Mouse (Mus musculus) A20 (cell line): ENCODE measurements at regions not wholly inside any gene's neighbourhood (a gene's known extent, or its start where the extent isn't known, plus 50 kb on each side); places are given as distances from the start of the nearest gene placed in this dataset.

Experiments
- DNase-seq: peaks from one replicate; pipeline ENCODE4 v3.0.0-alpha.2; 2011; ENCODE audit warnings: low read depth, low spot score

DNA sequence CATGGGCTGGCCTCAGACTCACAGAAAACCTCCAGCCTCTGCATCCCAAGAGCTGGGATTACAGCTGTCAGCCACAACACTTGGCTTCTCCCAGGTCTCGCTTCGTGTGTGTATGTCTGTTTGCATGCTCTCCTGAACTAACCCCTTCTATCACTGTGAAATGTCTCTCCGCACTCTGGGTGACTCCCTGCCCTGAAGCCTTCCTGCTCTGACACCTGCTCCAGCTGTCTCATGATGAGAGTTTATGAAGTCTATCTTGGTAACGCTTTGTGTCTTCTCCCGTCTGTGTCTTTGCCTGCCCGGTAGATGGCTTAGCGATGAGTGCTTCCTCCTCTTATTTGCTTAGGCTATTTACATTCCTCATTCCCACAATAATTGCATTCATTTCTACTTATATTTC is 133.0 kb downstream of the Ndufa10 start:
- no peak for DNase-seq

DNA sequence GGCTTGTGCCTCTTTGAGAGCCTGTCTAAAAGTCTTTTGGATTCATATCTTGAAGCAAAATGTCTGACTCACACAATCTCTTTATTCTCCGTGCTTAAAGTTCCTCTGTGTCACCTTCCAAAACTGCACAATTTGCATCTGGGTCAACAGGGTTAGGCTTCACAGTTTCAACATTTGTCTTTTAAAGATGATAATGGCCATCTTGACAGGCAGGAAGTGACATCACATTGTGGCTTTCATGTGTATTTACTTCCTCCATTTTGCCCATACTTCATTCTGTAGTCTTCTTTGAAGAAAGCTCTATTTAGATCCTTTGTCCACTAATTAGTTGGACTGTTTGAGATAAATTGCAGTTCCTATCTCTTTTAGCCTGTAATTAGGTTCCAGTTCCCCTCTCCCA is 135.1 kb downstream of the Ndufa10 start:
- DNase-seq = no peak

DNA sequence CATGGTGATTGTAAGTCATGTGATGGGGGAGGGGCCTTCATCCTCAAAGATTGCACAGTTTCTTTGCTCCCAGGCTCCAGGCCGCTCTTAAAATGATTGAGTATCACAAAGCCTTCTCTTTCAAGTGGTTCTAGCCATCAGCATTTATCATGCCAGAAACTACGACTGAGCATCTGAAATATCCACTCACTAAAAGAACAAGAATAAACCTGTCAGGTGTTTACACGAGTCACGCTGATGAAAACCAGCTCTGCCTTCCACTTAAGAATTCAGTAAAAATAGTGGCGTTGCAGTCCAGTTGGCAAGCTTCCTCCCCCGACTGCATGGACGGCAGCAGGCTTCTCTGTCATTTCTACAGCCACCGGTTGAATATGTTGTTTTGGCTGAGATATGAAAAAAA is 136.2 kb downstream of the Ndufa10 start:
- DNase-seq = no peak

DNA sequence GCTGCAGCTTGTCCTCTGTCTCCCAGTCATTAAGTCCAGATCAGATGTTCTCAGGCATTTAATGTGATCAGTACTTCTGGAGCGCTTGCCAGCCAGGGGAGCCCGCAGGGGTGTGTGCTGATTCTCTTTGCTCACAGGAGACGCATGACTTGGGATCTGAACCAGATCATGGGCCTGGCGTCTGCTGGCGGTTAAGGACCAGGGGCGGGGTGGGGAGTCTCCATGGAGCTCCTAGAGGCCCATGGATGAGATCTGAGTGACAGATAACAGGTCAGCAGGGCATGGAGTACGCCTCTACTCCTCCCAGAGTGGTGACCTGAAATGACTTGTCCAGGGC is 136.7 kb upstream of the Hdac4 start:
- DNase-seq = no peak

DNA sequence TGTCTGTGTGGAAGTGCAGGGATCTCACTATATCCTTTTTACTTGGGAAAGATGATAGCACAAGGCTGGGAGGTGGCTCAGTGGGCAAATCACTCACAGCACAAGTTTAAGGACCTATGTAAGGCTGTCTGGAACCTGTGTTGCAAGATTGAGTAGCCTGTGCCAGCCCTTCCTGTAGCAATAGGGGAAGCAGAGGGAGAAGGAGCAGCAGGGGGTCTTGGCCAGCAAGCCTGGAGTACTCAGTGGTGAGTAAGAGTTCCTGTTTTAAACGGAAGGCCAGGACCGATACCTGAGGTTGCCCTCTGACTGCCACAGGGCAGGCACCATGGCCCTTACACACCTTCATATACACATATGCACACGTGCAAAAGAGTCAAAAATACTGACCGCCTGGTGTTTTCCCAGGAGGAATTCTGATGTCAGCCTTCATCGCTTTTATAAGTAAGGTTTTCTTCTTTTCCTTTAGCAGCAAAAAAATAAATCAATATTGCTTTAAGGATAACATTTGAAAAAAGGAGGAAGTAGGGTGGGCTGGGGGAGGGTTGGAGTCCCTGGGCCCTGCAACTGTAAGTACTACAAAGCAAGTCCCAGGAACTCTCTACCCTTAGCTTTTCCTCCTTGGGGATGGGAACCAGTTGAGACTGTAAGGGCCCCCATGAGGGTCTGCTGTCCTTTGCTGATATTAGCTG is 136.2 kb upstream of the Hdac4 start:
- DNase-seq = no peak

DNA sequence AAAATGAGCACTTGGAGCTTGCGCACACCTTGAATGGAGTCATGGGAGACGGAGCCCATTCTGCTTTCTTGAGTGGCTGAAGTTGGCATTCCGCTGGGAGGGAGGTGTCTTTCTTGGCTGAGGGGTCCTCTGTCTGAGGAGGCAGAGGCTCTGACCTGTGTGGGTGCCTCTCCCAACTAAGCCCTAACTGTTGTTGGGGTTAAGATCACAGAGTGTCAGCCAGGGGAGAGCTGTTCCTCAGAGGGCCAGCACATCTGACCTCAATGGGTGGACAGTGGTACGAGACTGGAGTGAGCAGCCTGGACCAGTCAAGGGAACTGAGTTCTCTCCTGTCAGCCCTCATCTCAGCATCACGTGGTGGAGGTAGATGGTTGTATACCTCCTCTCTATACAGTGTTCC is 134.7 kb upstream of the Hdac4 start:
- no peak for DNase-seq

DNA sequence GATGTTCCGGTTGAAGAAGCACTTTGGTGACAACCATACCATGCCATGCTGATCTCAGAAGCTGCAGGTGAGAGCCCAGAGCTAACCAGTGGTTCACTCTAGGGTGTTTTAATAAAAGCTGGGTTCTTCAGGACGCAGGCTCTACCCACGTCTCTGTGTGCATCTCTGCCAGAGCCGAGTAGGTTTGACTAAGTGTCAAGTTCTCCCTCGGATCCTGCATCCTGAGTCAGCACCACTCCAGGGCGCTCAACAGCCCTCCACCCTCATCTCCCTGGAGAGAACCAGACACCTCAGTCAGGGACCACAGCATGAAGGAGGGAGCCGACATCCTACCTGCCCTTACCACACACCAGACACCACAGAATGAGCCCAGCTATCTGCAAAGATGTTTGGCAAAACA is 134.0 kb upstream of the Hdac4 start:
- no peak for DNase-seq

DNA sequence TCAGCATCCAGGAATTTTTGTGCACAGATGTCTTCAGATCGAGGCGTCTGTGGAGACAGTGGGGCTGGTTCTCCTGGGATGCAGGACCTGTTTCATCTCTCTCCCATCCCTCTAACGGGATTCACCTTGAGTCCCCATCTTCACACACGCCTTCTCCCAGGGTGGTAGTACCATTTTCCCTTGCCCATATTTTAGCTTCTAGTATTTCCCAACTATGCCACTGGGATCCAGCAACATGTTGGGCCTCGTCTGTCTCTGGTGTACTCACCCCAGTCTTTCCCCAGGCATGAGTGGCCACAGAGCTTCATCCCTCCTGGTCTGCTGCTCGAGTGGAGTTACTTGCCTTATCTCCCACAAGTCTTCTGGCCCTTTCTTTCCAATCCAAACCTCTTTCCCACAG is 131.6 kb upstream of the Hdac4 start:
- no peak for DNase-seq

DNA sequence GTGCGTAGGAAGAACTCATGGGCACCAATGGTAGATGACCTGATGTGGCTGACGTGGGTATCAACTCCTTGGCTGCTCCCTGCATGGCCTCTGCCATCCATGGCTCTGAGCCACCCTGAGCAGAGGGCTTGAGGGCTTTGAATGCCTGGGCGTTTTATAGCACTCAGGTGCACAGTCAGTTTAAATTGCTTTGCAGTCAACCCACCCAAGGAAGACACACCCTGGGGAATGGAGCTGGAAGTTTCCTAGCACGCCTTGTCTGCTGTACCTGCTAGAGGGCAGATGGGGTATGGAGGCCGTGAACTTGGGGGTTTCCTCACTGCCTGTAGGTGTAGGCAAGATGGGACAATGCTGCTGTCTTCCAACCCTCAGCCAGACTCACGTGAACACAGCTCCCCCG is 129.8 kb upstream of the Hdac4 start:
- DNase-seq = no peak

DNA sequence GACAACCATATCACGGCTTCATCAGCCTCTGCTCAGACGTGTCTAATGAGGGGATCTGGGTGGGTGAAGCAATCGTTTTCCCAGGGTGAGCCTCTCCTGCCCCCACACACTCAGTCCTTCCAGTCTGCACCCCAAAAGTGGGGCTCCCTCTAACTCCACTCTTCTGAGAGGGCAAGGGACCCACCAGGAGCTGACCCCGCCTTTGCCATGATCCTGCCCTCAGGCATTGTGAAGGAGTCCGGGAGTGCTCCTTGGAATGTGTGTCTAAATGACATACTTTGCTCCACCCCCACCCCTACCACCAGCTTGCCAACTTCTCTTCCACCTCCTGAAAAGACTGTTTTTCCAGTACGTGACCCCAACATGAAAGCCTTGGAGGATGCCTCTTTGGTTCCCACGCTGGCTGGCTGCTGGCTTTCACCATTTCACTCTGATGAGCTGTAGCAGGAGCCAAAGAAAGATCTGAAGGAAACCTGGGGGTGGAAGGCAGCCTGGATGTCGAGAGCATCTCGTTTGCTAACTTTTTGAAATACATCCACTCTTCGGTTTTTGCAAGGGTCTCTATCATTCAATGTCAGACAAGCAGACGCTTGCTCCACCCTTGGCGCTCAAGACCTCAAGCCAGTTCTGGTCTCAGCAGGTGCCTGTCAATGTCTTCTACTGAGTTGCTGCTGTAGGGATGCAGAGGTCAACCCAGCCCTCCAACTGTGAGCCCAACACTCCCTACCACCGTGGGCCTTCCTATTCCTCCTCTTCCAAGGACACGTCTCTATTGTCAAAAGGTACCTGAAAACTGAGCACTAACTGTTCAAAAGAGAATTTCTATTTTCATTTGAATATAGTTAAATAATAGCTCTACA is 128.8 kb upstream of the Hdac4 start:
- DNase-seq = no peak

DNA sequence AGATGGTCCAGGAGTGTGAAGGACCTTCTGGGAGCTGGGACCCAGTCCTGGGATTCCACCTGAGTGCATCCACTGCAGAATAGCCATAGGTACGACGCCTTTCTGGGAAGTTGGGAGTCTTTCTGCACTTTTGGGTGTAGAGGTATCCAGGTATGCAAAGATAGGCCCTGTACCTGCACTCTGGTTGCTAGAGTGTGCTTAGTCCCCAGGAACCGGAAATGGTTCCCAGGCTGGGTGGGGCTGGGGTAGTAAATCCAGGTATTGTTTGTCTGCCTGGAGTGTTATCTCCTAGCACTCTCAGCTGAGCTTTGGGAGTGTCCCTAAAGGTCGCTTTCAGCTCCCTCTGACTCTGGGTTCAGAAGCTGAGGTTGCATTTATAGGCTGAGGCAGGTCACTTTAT is 121.6 kb upstream of the Hdac4 start:
- no peak for DNase-seq

DNA sequence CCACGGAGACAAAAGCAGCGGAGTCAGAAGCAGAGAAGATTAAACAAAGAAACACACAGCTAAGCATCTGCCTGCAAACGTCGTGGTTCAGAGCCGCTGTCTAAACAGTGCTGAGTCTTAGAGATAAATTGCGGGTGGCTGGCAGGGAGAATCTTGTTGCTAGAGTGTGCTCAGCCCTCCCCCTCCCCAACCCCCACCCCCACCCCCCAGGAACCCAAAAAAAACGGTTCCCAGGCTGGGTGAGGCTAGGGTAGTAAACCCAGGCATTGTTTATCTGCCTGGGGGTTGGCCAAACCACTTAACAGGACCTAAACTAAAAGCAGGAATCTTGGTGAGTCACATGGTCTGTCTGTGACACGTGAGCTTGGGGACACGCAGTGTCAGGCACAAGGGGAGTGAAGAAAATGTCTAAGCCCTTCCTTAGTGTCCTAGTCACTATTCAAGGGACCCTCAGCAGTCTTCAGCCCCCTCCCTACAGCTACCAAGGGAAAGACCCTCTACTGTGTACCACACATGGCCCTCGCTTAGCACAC is 120.8 kb upstream of the Hdac4 start:
- no peak for DNase-seq

DNA sequence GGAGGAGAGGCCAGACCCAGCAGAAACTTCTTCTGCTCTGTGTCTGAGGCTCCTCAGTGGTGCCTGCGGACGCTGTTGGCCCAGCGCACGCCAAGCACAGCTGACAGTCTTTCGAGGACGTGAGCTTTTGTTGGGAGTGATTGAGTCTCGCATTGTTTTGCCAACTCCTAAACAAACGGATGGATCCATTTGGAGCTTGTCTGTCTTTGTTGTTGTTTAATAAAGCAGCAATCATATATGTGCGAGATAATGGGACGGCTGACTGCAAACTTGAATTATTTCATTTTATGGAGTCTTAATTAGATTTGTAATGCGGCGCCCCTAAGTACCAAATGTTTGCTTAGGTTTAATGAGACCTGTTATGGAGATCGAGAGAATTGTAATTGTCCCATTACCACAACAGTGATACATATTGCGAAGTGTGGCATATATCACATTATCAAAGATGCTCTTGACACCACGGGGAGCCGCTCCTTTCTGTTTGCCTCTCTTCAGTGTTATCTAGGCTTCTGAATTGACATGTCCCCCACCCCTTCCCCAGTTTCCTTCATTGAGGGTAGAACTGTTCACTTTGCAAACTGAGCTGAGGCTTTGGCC is 117.6 kb upstream of the Hdac4 start:
- no peak for DNase-seq

DNA sequence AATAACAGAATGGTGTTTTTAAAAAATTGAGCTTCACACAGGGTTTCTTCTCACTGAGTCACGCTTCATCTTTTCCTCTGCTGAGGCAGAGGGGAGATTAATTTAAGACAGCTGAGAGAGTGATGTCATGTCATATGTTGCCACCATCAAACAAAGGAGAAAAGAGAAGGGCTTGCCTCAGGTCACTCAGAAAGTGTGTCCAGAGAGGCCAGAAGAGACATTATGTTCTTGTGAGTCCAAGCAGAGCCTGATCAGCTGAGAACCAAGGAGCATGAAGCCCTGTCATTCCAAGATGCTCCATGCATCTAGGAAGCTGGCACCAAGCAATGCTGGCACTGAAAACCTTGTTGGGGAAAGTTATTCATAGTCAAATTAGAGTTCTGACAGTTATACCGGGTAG is 114.4 kb upstream of the Hdac4 start:
- DNase-seq = no peak

DNA sequence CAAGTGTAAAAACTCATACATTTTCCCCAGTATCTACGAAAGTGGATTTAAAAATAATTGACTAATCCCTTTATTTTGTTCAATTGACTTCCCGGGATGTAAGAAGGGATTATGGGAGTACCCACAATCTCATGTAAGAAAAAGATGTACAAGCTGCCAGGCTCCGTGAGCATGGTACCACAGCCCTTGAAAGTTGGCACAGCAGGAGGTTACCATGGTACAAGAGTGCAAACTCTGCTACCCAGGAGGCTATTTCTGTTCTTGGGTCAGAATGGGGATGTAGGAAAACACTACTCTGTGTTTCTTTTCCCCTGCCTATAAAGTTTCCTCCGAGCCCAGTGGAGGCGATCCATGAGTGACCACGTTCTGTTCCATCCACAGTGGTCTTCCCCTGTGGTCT is 113.9 kb upstream of the Hdac4 start:
- no peak for DNase-seq

DNA sequence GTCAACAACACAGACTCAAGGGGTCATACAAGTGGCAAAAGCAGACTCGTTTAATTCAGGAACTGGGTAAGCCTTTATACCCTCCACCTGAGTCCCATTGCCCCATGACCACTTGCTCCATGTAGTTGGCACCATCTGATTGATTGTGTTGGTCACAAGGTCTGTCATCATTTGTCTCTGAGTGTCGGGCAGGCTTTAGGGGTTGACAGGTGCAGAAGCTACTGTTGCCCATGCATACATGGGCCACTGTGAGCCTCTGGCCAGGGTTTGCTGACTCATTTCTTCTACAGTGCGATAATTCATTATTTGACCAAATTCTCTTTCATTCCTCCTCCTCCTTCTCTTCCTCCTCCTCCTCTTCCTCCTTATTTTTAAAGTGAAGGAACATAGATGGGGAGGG is 113.0 kb upstream of the Hdac4 start:
- DNase-seq = no peak

DNA sequence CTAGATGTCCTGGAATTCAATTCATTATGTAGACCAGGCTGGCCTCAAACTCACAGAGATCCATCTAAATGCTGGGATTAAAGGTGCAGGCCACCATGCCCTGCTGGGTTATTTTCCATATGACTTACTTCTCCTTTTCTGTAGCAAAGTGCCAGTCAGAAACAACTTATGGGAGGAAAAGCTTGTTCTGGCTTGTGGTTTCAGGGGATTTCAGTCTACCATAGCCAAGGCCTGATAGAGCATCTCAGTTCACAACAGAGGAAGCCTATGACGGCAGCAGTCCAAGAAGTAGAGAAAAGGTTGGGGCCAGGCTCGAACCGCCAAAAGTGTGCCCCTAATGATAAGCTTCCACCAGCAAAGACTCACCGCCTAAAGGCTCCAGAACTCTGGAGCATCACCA is 110.5 kb upstream of the Hdac4 start:
- no peak for DNase-seq

DNA sequence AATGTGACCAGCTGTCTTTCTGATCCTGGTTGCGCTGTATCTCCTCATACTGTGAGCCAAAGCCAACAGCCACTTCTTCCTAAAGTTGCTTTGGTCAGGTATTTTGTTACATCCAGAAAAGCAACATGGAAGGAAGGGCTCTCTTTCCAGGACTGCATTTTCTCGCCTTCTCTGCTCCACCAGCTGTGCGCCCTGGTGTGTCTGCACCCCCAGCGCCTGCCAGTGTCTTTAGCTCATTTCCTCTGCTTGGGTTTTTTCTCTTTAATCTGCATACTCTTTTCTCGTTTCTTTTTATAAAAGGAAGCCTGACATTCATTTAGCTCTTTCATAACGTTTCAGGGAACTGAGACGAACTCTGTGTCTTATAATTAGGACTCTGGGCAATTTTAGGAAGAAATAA is 103.5 kb upstream of the Hdac4 start:
- no peak for DNase-seq

DNA sequence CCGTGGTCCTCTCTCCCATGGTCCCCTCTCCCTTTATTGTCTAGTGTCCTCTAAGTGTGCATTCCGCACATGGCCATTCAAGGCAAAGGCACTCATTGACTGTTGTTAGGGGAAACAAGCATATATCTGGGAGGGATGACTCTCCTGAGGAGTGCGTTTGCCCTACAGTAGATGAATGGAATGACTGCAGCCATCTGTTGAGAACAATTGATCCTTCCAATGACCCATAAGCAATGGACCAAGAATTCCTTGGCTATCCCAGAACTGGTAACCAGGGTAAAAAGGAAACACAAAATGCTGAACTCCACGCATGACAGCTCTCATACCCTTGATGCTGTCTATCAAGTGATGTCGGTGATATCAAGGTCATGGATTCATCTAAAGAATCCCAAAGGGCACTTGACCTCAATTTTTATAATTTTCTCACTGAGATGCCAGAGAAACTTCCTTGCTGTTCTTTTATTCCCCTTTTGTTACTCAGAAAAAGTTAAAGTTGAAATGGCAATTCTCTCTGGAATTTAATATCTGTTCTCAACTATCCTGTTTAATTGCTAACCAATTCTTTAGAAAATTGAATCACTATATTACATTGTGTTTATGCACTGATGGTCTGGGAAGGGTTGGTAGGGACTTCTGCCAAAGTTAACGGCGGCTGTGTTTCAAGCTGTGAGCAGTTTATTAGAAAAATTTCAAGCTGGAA is 97.3 kb upstream of the Hdac4 start:
- no peak for DNase-seq

DNA sequence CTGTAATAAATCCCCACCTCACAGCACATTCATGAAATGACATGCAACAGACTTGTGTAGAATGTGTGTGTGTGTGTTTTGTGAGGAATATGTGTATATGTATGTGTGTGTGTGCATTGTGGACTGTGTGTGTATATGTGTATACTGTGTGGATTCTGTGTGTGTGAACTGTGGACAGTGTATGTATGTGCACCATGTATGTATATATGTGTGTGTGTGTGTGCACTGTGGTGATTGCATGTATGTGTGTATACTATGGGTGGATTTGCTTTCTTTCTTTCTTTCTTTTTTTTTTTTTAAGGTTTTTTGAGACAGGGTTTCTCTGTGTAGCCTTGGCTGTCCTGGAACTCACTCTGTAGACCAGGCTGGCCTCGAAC is 91.5 kb upstream of the Hdac4 start:
- DNase-seq = no peak

DNA sequence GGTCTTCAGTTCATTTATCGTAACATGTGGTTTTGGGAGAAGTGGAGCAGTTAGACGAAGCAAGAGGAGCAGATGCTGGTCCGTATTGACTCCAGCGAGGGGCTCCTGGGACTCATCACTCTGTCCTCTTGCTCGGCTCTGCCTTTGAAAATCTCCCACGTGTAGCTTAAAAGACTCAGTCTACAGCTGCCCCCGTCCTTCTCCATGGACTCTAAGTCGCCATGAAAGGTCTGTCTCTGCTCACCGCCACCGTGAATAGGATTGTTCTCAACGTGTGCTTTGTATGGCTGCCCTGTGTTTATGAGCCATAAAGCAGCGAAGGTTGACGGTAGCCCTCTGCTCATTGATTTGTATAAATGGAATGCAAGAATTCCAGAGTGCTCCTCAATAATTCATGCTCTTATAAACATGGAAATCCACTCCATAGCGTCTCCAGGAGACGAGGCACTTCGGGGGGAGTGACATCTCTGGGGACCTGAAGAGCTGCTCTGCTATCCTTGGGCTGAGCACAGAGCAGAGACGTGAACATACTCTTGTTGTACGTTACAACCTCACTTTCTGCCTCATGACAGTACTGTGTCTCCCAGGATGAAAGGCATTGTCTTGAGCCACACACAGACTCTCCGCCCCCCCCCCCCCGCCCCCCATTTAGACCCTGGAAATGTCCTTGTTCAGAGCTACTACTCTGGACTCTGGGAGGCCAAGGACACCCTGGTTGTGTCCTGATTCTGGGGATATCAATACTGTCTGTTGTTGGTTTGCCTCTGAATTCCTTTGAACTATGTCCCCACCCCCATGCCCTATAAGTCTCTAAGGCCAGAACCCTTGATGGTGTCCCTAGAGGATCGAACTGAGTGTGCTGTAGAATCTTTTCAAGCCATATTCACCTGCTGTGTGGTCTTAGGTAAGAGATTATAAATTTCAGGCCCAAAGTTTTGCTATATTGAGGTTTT is 90.8 kb upstream of the Hdac4 start:
- DNase-seq = no peak
